Mouse (Mus musculus) olfactory bulb, adult 2 months (tissue): Measurements from ENCODE around the gene Ddah1.

Source experiments
- CTCF ChIP-seq: fragments of 200-500 bp; IDR thresholded peaks from 2 replicates; pipeline ENCODE4 v1.5.1; 2012; ENCODE audit warnings: low read depth, mild to moderate bottlenecking, low read length, moderate library complexity; ENCODE audit not compliant: insufficient read depth
- POLR2A ChIP-seq: fragments of 200-500 bp; IDR thresholded peaks from 2 replicates; pipeline ENCODE4 v1.6.1; 2012; ENCODE audit warnings: mild to moderate bottlenecking, low read depth, low read length, moderate library complexity; ENCODE audit not compliant: insufficient read depth

GRCm38 (mm10) chr3:145816807-145817206 is 58.3 kb downstream of the Ddah1 start:
- TF ChIP-seq CTCF: no peak
- no peak for TF ChIP-seq POLR2A
